Mouse (Mus musculus) heart, embryonic 10.5 days (tissue): ENCODE results near the gene Tmem251. TPM values are rescaled to one million over a fixed set of nuclear protein-coding genes. Genes with fewer than 3 reads are reported as not detected.
A peak's percentile ranks its signal among the peaks of the same experiment; 100 is the strongest.

Experiments used
- DNase-seq: peaks from one replicate; pipeline ENCODE4 v3.0.0-alpha.2; 2017; ENCODE audit warnings: low spot score
- H3K27ac ChIP-seq: fragments of 300-500 bp; sonication (generic); 2 replicates; pipeline ENCODE4 v1.5.1; 2016; ENCODE audit warnings: mild to moderate bottlenecking
- H3K27me3 ChIP-seq: fragments of 300-500 bp; sonication (generic); 2 replicates; pipeline ENCODE4 v1.6.1; 2016; ENCODE audit warnings: mild to moderate bottlenecking; ENCODE audit not compliant: poor library complexity, insufficient read depth, severe bottlenecking
- H3K36me3 ChIP-seq: fragments of 300-500 bp; sonication (generic); 2 replicates; pipeline ENCODE4 v1.6.1; 2016; ENCODE audit warnings: mild to moderate bottlenecking, moderate library complexity
- H3K4me1 ChIP-seq: fragments of 300-500 bp; sonication (generic); 2 replicates; pipeline ENCODE4 v1.6.1; 2016; ENCODE audit warnings: mild to moderate bottlenecking
- H3K4me3 ChIP-seq: fragments of 300-500 bp; sonication (generic); 2 replicates; pipeline ENCODE4 v1.5.1; 2016; ENCODE audit warnings: mild to moderate bottlenecking, moderate library complexity
- H3K9me3 ChIP-seq: fragments of 300-500 bp; sonication (generic); 2 replicates; pipeline ENCODE4 v1.6.1; 2016; ENCODE audit warnings: mild to moderate bottlenecking, moderate library complexity
- WGBS: fragments of 180-500 bp; shearing (Covaris S2); methylation state at CpG from one replicate; pipeline ENCODE4 v1.1.7; 2016; 5-methylcytosine and 5-hydroxymethylcytosine counted together
- polyA plus RNA-seq: library from polyadenylated mRNA; unstranded; fragments of >200 nt; fragmentation: Nextera tagmentation; extraction: Ambion mirVana; gene quantifications from 2 replicates; pipeline ENCODE4 v1.2.1, GENCODE M21; 2016

Gene Tmem251
- polyA plus RNA-seq, 1 experiment from 2014 or later: 9.5 TPM

GRCm38 (mm10) chr12:102719552-102720315 lies 23.8 kb upstream of the Tmem251 start:
- no peaks in the 10 kb centered on the region for H3K9me3 ChIP-seq
- H3K27ac ChIP-seq: no peak overlapping the region
- H3K27me3 ChIP-seq: no peaks in the 10 kb centered on the region
- H3K4me1 ChIP-seq: peaks cover 9% of the 10 kb centered on the region
- H3K36me3 ChIP-seq: no peaks in the 10 kb centered on the region
- no peak for DNase-seq
- 29% methylated on average over 13 of the region's 13 CpGs for WGBS
- H3K4me3 ChIP-seq: no peak overlapping the region

- 58% methylated on average over 11 of the region's 11 CpGs for WGBS
- no peak for DNase-seq
- H3K27ac ChIP-seq: no peak overlapping the region
Measured at GRCm38 (mm10) chr12:102722451-102722850, 21.1 kb upstream of the Tmem251 start.

GRCm38 (mm10) chr12:102722966-102723365 lies 20.6 kb upstream of the Tmem251 start:
- Histone ChIP-seq H3K4me1 (peaks cover 4% of the 10 kb centered on the region), H3K27me3 (no peaks in the 10 kb centered on the region), H3K9me3 (no peaks in the 10 kb centered on the region), H3K36me3 (no peaks in the 10 kb centered on the region), H3K27ac (no peak overlapping the region), H3K4me3 (no peak overlapping the region)
- no peak for DNase-seq
- 76% methylated on average over 8 of the region's 8 CpGs for WGBS

More at GRCm38 (mm10) chr12:102722451-102722850, 21.1 kb upstream of the Tmem251 start:
- H3K9me3 ChIP-seq: no peaks in the 10 kb centered on the region
- H3K4me1 ChIP-seq: peaks cover 8% of the 10 kb centered on the region
- no peaks in the 10 kb centered on the region for H3K36me3 ChIP-seq
- no peaks in the 10 kb centered on the region for H3K27me3 ChIP-seq
- no peak overlapping the region for H3K4me3 ChIP-seq

GRCm38 (mm10) chr12:102723861-102724260 lies 19.7 kb upstream of the Tmem251 start:
- DNase-seq: no peak
- 50% methylated on average over 6 of the region's 6 CpGs for WGBS
- no peak overlapping the region for H3K4me3 ChIP-seq
- H3K36me3 ChIP-seq: no peaks in the 10 kb centered on the region
- no peaks in the 10 kb centered on the region for H3K27me3 ChIP-seq
- H3K27ac ChIP-seq: no peak overlapping the region
- H3K9me3 ChIP-seq: no peaks in the 10 kb centered on the region
- peaks cover 4% of the 10 kb centered on the region for H3K4me1 ChIP-seq

GRCm38 (mm10) chr12:102725146-102725545 lies 18.4 kb upstream of the Tmem251 start:
- Histone ChIP-seq H3K27ac (no peak overlapping the region), H3K36me3 (no peaks in the 10 kb centered on the region), H3K4me1 (peaks cover 12% of the 10 kb centered on the region), H3K9me3 (no peaks in the 10 kb centered on the region), H3K4me3 (no peak overlapping the region), H3K27me3 (no peaks in the 10 kb centered on the region)
- no peak for DNase-seq
- WGBS: 91% methylated on average over 6 of the region's 6 CpGs

GRCm38 (mm10) chr12:102725761-102726175 lies 17.8 kb upstream of the Tmem251 start:
- Histone ChIP-seq H3K4me3 (no peak overlapping the region), H3K27me3 (no peaks in the 10 kb centered on the region), H3K36me3 (no peaks in the 10 kb centered on the region), H3K9me3 (no peaks in the 10 kb centered on the region), H3K27ac (no peak overlapping the region), H3K4me1 (peaks cover 18% of the 10 kb centered on the region)
- DNase-seq: no peak
- 72% methylated on average over 7 of the region's 7 CpGs for WGBS

GRCm38 (mm10) chr12:102729855-102730797 lies 13.4 kb upstream of the Tmem251 start:
- Histone ChIP-seq H3K4me3 (peak overlapping the region; percentile 43), H3K4me1 (peaks cover 24% of the 10 kb centered on the region), H3K27me3 (no peaks in the 10 kb centered on the region), H3K36me3 (no peaks in the 10 kb centered on the region), H3K27ac (peak overlapping the region; percentile 82), H3K9me3 (no peaks in the 10 kb centered on the region)
- WGBS: 38% methylated on average over 26 of the region's 26 CpGs
- DNase-seq: peak; percentile 94

GRCm38 (mm10) chr12:102730798-102731619 lies 12.6 kb upstream of the Tmem251 start:
- Histone ChIP-seq H3K4me1 (peaks cover 24% of the 10 kb centered on the region), H3K4me3 (peak overlapping the region; percentile 43; the same call in 1 of the 2 replicates), H3K27me3 (no peaks in the 10 kb centered on the region), H3K27ac (peak overlapping the region; percentile 82), H3K36me3 (no peaks in the 10 kb centered on the region), H3K9me3 (no peaks in the 10 kb centered on the region)
- 38% methylated on average over 16 of the region's 16 CpGs for WGBS
- no peak for DNase-seq

GRCm38 (mm10) chr12:102733381-102733780 lies 10.2 kb upstream of the Tmem251 start:
- Histone ChIP-seq H3K27ac (no peak overlapping the region), H3K4me3 (no peak overlapping the region), H3K9me3 (no peaks in the 10 kb centered on the region), H3K27me3 (no peaks in the 10 kb centered on the region), H3K36me3 (no peaks in the 10 kb centered on the region), H3K4me1 (peaks cover 24% of the 10 kb centered on the region)
- 10% methylated on average over 4 of the region's 5 CpGs for WGBS
- peak; percentile 80 for DNase-seq

GRCm38 (mm10) chr12:102739096-102739495 lies 4.5 kb upstream of the Tmem251 start:
- WGBS: 65% methylated on average over 5 of the region's 5 CpGs

GRCm38 (mm10) chr12:102740285-102740684 lies 3.3 kb upstream of the Tmem251 start:
- Histone ChIP-seq H3K36me3 (no peaks in the 10 kb centered on the region), H3K27me3 (no peaks in the 10 kb centered on the region), H3K4me1 (peaks cover 23% of the 10 kb centered on the region), H3K4me3 (no peak overlapping the region), H3K27ac (no peak overlapping the region), H3K9me3 (no peaks in the 10 kb centered on the region)
- 67% methylated on average over 3 of the region's 3 CpGs for WGBS
- DNase-seq: peak; percentile 42

More at GRCm38 (mm10) chr12:102739096-102739495, 4.5 kb upstream of the Tmem251 start:
- no peaks in the 10 kb centered on the region for H3K9me3 ChIP-seq
- H3K4me3 ChIP-seq: no peak overlapping the region
- DNase-seq: peak; percentile 70
- H3K27me3 ChIP-seq: no peaks in the 10 kb centered on the region
- H3K36me3 ChIP-seq: no peaks in the 10 kb centered on the region
- no peak overlapping the region for H3K27ac ChIP-seq
- H3K4me1 ChIP-seq: peaks cover 14% of the 10 kb centered on the region

GRCm38 (mm10) chr12:102742056-102742455 lies 1.5 kb upstream of the Tmem251 start:
- DNase-seq: peak; percentile 70
- Histone ChIP-seq H3K9me3 (no peaks in the 10 kb centered on the region), H3K36me3 (no peaks in the 10 kb centered on the region), H3K4me1 (peaks cover 23% of the 10 kb centered on the region), H3K27ac (no peak overlapping the region), H3K4me3 (no peak overlapping the region), H3K27me3 (no peaks in the 10 kb centered on the region)
- WGBS: 60% methylated on average over 7 of the region's 7 CpGs
